Mouse (Mus musculus) intestine, postnatal 0 days (tissue): ENCODE measurements around the gene Trp53i13. TPM values are rescaled to one million over a fixed set of nuclear protein-coding genes. Genes with fewer than 3 reads are reported as not detected.

Source experiments
- ATAC-seq: fragments of 200-750 bp; cut with Nextera tagmentation; 2 replicates; pipeline ENCODE4 v1.8.0; 2017; ENCODE audit warnings: mild to moderate bottlenecking, moderate TSS enrichment, moderate library complexity
- H3K27ac ChIP-seq: fragments of 300-500 bp; sonication (generic); 2 replicates; pipeline ENCODE4 v1.5.1; 2014; ENCODE audit warnings: mild to moderate bottlenecking, low read depth, low read length, moderate library complexity
- H3K27me3 ChIP-seq: fragments of 300-500 bp; sonication (generic); replicated peaks from 2 replicates; pipeline ENCODE4 v1.6.1; 2014; ENCODE audit warnings: low read length, mixed read lengths; ENCODE audit not compliant: control insufficient read depth, insufficient read depth
- H3K36me3 ChIP-seq: fragments of 300-500 bp; sonication (generic); 2 replicates; pipeline ENCODE4 v1.6.1; 2014; ENCODE audit warnings: mild to moderate bottlenecking, moderate library complexity; ENCODE audit not compliant: control insufficient read depth, insufficient read depth
- H3K4me1 ChIP-seq: fragments of 300-500 bp; sonication (generic); replicated peaks from 2 replicates; pipeline ENCODE4 v1.6.1; 2014; ENCODE audit warnings: antibody characterized with exemption, low read length, mixed read lengths; ENCODE audit not compliant: control insufficient read depth, insufficient read depth
- H3K4me2 ChIP-seq: fragments of 300-500 bp; sonication (generic); replicated peaks from 2 replicates; pipeline ENCODE4 v1.6.1; 2014; ENCODE audit warnings: low read depth, mild to moderate bottlenecking, moderate library complexity
- H3K4me3 ChIP-seq: fragments of 300-500 bp; sonication (generic); 2 replicates; pipeline ENCODE4 v1.5.1; 2014; ENCODE audit warnings: low read depth, low read length
- H3K9ac ChIP-seq: fragments of 300-500 bp; sonication (generic); 2 replicates; pipeline ENCODE4 v1.6.1; 2014; ENCODE audit warnings: mild to moderate bottlenecking, low read depth, low read length
- H3K9me3 ChIP-seq: fragments of 300-500 bp; sonication (generic); 2 replicates; pipeline ENCODE4 v1.6.1; 2016; ENCODE audit warnings: mixed run types; ENCODE audit not compliant: control insufficient read depth
- CTCF ChIP-seq: sonication (generic); IDR thresholded peaks from 2 replicates; pipeline ENCODE4 v1.5.1; 2016; ENCODE audit warnings: low read depth, mild to moderate bottlenecking, control low read depth, antibody characterized with exemption, moderate library complexity
- WGBS: fragments of 180-500 bp; shearing (Covaris S2); extraction: QIAGEN DNeasy Blood & Tissue Kit; methylation state at CpG from one replicate; pipeline ENCODE4 v1.1.7; 2014; 5-methylcytosine and 5-hydroxymethylcytosine counted together
- polyA plus RNA-seq: library from polyadenylated mRNA; unstranded; fragments of >200 nt; fragmentation: Nextera tagmentation; extraction: Ambion mirVana; gene quantifications from 2 replicates; pipeline ENCODE4 v1.2.1, GENCODE M21; 2015

Gene Trp53i13
- polyA plus RNA-seq, 1 experiment from 2014 or later: 22.9 TPM

DNA sequence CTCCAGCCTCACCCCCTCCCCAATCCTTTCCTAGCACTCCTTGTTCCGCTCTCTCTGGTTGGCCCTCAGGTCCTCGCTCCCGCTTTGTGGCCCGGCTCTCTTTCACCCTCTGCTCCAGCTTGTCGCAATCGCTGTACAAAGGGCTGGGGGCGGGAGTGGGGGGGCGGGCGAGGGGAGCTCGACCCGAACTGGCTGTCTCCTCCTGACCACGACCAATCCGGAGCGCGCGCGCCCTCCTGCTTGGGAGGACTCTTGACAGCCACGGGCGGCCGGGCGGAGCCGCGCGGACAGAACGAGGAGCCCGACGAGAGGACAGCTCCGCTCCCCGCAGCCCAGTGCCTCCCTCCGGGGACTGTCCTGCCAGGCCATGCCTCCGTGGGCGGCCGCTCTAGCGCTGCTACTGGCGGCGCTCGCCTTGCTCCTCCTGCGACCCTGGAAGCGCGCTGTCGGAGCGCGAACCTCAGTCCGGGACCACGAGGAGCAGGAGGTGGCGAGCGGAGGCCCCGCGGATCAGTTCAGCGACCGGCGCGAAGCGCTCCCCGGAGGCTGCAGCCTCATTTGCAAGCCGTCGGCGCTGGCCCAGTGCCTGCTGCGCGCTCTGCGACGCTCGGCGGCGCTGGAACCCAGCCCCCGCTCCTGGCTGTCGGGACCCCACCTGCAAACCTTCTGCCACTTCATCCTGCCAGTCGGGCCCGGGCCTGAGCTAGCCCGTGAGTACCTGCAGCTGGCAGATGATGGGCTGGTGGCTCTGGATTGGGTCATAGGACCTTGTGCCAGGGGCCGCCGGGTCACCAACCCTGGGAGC is 746 bp downstream of the Trp53i13 start, which contains the start of gene Abhd15:
Gene Abhd15, plus strand, starts transcription at position 290 of the 805 bp plus-strand sequence.
- Histone ChIP-seq H3K4me2 (peak within 1 kb of the TSS; percentile 95), H3K9ac (peak within 1 kb of the TSS; percentile 42; the same call in 1 of the 2 replicates), H3K36me3 (no peaks in the 10 kb centered on the region), H3K27ac (peak within 1 kb of the TSS; percentile 60; the same call in 1 of the 2 replicates), H3K4me3 (peak within 1 kb of the TSS; percentile 69), H3K4me1 (peaks cover 8% of the 10 kb centered on the region; the same call in 1 of the 2 replicates), H3K9me3 (no peaks in the 10 kb centered on the region), H3K27me3 (0 out of 2 replicates have a peak, but pooled peaks cover 4% of the 10 kb centered on the region)
- under 1% methylated on average over 67 of the region's 72 CpGs for WGBS
- no peak for TF ChIP-seq CTCF
- ATAC-seq: peak; percentile 16

- Histone ChIP-seq H3K9ac (0 out of 2 replicates have a peak overlapping the region, but pooled peaks have one; percentile 42), H3K27ac (peak overlapping the region; percentile 4; the same call in 1 of the 2 replicates), H3K4me2 (peak overlapping the region; percentile 95), H3K9me3 (no peaks in the 10 kb centered on the region), H3K27me3 (0 out of 2 replicates have a peak, but pooled peaks cover 4% of the 10 kb centered on the region), H3K36me3 (no peaks in the 10 kb centered on the region), H3K4me3 (peak overlapping the region; percentile 69), H3K4me1 (peaks cover 8% of the 10 kb centered on the region; the same call in 1 of the 2 replicates)
- WGBS: 11% methylated on average over 19 of the region's 19 CpGs
- TF ChIP-seq CTCF: no peak
- no peak for ATAC-seq
Measured at GRCm38 (mm10) chr11:77514281-77514831, 1.4 kb downstream of the Trp53i13 start.

DNA sequence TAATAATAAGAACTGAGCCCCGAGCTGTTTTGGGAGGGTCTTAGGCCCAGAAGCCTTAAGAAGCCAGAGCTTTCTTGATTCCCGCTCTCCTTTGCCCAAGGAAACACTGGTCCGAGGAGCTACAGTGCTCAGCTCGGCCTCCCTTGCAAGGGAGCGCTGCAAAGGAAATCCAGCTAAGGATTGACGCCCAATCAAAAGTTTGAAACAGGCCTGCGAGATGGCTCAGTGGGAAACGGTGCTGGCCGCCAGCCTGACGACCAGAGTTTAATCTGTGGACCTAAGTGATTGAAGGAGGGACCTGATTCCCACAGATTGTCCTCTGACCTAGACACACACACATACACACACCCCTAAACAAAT is 2.0 kb downstream of the Trp53i13 start:
- Histone ChIP-seq H3K9ac (peak overlapping the region; percentile 42; the same call in 1 of the 2 replicates), H3K27ac (peak overlapping the region; percentile 60), H3K4me3 (peak overlapping the region; percentile 69), H3K4me2 (peak overlapping the region; percentile 95), H3K9me3 (no peaks in the 10 kb centered on the region), H3K4me1 (peaks cover 8% of the 10 kb centered on the region; the same call in 1 of the 2 replicates), H3K36me3 (no peaks in the 10 kb centered on the region), H3K27me3 (0 out of 2 replicates have a peak, but pooled peaks cover 4% of the 10 kb centered on the region)
- no peak for ATAC-seq
- no peak for TF ChIP-seq CTCF
- 19% methylated on average over 10 of the region's 10 CpGs for WGBS

GRCm38 (mm10) chr11:77512891-77513810 is 2.6 kb downstream of the Trp53i13 start:
- ATAC-seq: peak; percentile 79
- no peaks in the 10 kb centered on the region for H3K9me3 ChIP-seq
- peak overlapping the region; percentile 63 for H3K9ac ChIP-seq
- under 1% methylated on average over 53 of the region's 84 CpGs for WGBS
- peak overlapping the region; percentile 81 for H3K27ac ChIP-seq
- H3K4me2 ChIP-seq: peak overlapping the region; percentile 95
- peaks cover 8% of the 10 kb centered on the region; the same call in 1 of the 2 replicates for H3K4me1 ChIP-seq
- no peak for TF ChIP-seq CTCF
- H3K27me3 ChIP-seq: 0 out of 2 replicates have a peak, but pooled peaks cover 4% of the 10 kb centered on the region
- peak overlapping the region; percentile 69 for H3K4me3 ChIP-seq
- H3K36me3 ChIP-seq: no peaks in the 10 kb centered on the region

DNA sequence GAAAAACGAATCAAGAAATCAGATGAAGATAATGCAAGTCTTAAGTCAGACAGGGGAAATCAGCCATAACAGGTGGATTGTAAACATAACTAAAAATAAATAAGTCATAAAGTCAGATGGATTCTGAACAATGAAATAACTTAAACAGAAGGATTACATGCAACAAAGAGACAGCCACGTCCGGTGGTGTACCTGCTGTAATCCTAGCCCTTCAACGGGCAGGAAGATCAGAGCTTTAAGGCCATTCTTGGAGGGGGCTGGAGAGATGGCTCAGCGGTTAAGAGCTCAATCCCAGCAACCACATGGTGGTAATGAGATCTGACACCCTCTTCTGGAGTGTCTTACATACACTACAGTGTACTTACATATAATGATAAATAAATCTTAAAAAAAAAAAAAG is 4.4 kb downstream of the Trp53i13 start:
- H3K4me2 ChIP-seq: no peak overlapping the region
- WGBS: 74% methylated on average over 5 of the region's 5 CpGs
- no peaks in the 10 kb centered on the region for H3K9me3 ChIP-seq
- no peak overlapping the region for H3K9ac ChIP-seq
- no peak for ATAC-seq
- H3K4me1 ChIP-seq: peaks cover 14% of the 10 kb centered on the region; the same call in 1 of the 2 replicates
- H3K27ac ChIP-seq: no peak overlapping the region
- H3K4me3 ChIP-seq: no peak overlapping the region
- TF ChIP-seq CTCF: no peak
- peaks cover 1% of the 10 kb centered on the region; the same call in 1 of the 2 replicates for H3K36me3 ChIP-seq
- H3K27me3 ChIP-seq: 0 out of 2 replicates have a peak, but pooled peaks cover 3% of the 10 kb centered on the region
